Mouse (Mus musculus): Measurements from ENCODE around the gene Mmp10.

DNA sequence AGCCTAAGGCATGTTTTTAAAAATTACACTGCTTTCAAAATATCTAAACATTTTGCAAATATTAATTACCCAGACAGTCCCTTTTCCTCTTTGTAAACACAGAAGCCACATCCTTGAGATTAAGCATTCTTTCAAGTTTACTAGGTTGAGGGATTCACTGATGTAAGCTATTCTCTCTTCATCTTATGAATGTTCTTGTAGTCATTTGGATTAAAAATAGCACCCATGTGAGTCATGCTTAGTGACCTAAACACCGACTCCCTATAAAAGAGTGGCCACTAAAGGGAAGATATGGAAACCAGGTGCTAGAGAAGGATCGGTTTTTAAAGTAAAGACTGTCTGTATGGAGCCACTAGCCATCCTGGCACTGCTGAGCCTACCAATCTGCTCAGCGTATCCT lies at the start of gene Mmp10:
- TF ChIP-seq MAFK (IDR thresholded peaks at IDR 0.05; ENCODE audit: insufficient read depth, low read depth, low read length) = no peak
- no peak for TF ChIP-seq HCFC1 (IDR thresholded peaks at IDR 0.05; ENCODE audit: borderline replicate concordance, insufficient read depth, low read length)
- TF ChIP-seq ZC3H11A (IDR thresholded peaks at IDR 0.05; ENCODE audit: borderline replicate concordance, low read depth, low read length) = no peak
- no peak for TF ChIP-seq ZNF384 (IDR thresholded peaks at IDR 0.05; ENCODE audit: low read depth, low read length)
- TF ChIP-seq CHD2 (IDR thresholded peaks at IDR 0.05; ENCODE audit: low read depth, low read length) = no peak

Measured in ES-E14 (cell line).